Mouse (Mus musculus) limb, embryonic 12.5 days (tissue): ENCODE results near the gene Msx1. TPM values are rescaled to one million over a fixed set of nuclear protein-coding genes. Genes with fewer than 3 reads are reported as not detected.

Experiments used
- ATAC-seq: fragments of 200-750 bp; cut with Nextera tagmentation; 2 replicates; pipeline ENCODE4 v1.8.0; 2017; ENCODE audit warnings: low read depth, moderate TSS enrichment; ENCODE audit not compliant: insufficient number of reproducible peaks, insufficient read depth, low FRiP score, low TSS enrichment
- H3K27ac ChIP-seq: fragments of 300-500 bp; sonication (generic); 2 replicates; pipeline ENCODE4 v1.5.1; 2016; ENCODE audit warnings: mild to moderate bottlenecking, moderate library complexity
- H3K27me3 ChIP-seq: fragments of 300-500 bp; sonication (generic); 2 replicates; pipeline ENCODE4 v1.6.1; 2016; ENCODE audit warnings: mild to moderate bottlenecking, moderate library complexity
- H3K36me3 ChIP-seq: fragments of 300-500 bp; sonication (generic); 2 replicates; pipeline ENCODE4 v1.6.1; 2016; ENCODE audit warnings: mild to moderate bottlenecking, moderate library complexity
- H3K4me1 ChIP-seq: fragments of 300-500 bp; sonication (generic); replicated peaks from 2 replicates; pipeline ENCODE4 v1.6.1; 2016
- H3K4me2 ChIP-seq: fragments of 300-500 bp; sonication (generic); 2 replicates; pipeline ENCODE4 v1.6.1; 2016; ENCODE audit warnings: mild to moderate bottlenecking, moderate library complexity
- H3K4me3 ChIP-seq: fragments of 300-500 bp; sonication (generic); replicated peaks from 2 replicates; pipeline ENCODE4 v1.5.1; 2016; ENCODE audit warnings: mild to moderate bottlenecking
- H3K9ac ChIP-seq: fragments of 300-500 bp; sonication (generic); replicated peaks from 2 replicates; pipeline ENCODE4 v1.6.1; 2016; ENCODE audit warnings: mild to moderate bottlenecking, moderate library complexity
- H3K9me3 ChIP-seq: fragments of 300-500 bp; sonication (generic); 2 replicates; pipeline ENCODE4 v1.6.1; 2016; ENCODE audit warnings: mild to moderate bottlenecking, moderate library complexity
- WGBS: fragments of 180-500 bp; shearing (Covaris S2); methylation state at CpG from one replicate; pipeline ENCODE4 v1.1.7; 2016; 5-methylcytosine and 5-hydroxymethylcytosine counted together
- polyA plus RNA-seq: library from polyadenylated mRNA; unstranded; fragments of >200 nt; fragmentation: Nextera tagmentation; extraction: Ambion mirVana; gene quantifications from 2 replicates; pipeline ENCODE4 v1.2.1, GENCODE M21; 2016

The Msx1 gene
- polyA plus RNA-seq, 1 experiment from 2014 or later, result 487 TPM

DNA sequence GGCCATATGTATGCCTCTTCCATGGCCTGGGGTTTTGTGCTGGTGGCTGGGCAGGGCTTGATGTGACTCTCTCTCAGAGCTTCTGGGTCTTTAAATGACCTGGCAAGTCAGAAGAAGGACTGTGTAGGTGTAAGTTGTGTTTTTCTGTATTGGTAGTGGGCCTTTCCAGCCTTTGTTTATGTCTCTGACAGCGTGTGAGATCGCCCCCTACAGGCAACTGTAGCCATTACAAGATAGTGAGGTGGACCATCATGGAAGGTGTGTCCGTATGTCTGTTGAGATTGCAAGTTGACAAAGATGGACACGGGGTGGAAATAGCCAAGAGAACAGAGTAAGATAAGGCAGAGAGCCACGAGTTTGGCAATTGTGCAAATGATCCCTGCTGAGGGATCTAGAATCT lies 32.2 kb downstream of the Msx1 start:
- no peaks in the 10 kb centered on the region for H3K36me3 ChIP-seq
- 0 out of 2 replicates have a peak, but pooled peaks cover 7% of the 10 kb centered on the region for H3K27me3 ChIP-seq
- no peaks in the 10 kb centered on the region for H3K9me3 ChIP-seq
- H3K4me3 ChIP-seq, result no peak overlapping the region
- ATAC-seq, result no peak
- H3K4me2 ChIP-seq, result no peak overlapping the region
- WGBS, result 53% methylated on average over 5 of the region's 5 CpGs
- no peak overlapping the region for H3K9ac ChIP-seq
- H3K27ac ChIP-seq, result no peak overlapping the region
- H3K4me1 ChIP-seq, result no peaks in the 10 kb centered on the region

GRCm38 (mm10) chr5:37784847-37785391 lies 39.5 kb downstream of the Msx1 start:
- Histone ChIP-seq H3K4me2 (no peak overlapping the region), H3K4me1 (peaks cover 11% of the 10 kb centered on the region), H3K9me3 (no peaks in the 10 kb centered on the region), H3K27me3 (peaks cover 5% of the 10 kb centered on the region), H3K27ac (no peak overlapping the region), H3K36me3 (no peaks in the 10 kb centered on the region), H3K9ac (no peak overlapping the region), H3K4me3 (no peak overlapping the region)
- WGBS, result 62% methylated on average over 9 of the region's 9 CpGs
- no peak for ATAC-seq

- H3K4me1 ChIP-seq, result peaks cover 11% of the 10 kb centered on the region
- no peak overlapping the region for H3K4me2 ChIP-seq
- no peaks in the 10 kb centered on the region for H3K9me3 ChIP-seq
- no peak overlapping the region for H3K4me3 ChIP-seq
- H3K27me3 ChIP-seq, result peaks cover 5% of the 10 kb centered on the region
- H3K36me3 ChIP-seq, result no peaks in the 10 kb centered on the region
- 34% methylated on average over 8 of the region's 8 CpGs for WGBS
- H3K9ac ChIP-seq, result no peak overlapping the region
- ATAC-seq, result no peak
- H3K27ac ChIP-seq, result no peak overlapping the region
Measured at GRCm38 (mm10) chr5:37783306-37783705, 41.1 kb downstream of the Msx1 start.

DNA sequence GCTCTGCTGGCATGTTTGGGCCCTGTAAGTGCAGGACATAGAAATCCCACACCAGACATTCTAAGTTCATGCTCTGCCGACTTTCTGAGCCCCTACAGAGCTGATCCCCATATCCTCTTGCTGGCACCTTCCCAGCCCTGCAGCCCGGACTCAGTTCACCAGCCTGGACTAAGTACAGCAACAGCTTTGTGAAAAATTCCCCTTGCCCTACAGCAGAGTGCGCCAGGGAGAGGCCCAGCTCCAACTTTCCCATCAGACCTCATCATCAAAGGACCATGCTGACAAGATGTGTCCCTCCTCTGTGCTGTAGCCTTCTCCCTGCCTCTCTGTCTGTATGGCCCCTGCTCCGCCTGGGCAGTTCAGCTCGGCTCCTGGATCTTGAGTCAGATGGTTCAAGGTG lies 48.7 kb downstream of the Msx1 start:
- peaks cover 3% of the 10 kb centered on the region; the same call in 1 of the 2 replicates for H3K27me3 ChIP-seq

DNA sequence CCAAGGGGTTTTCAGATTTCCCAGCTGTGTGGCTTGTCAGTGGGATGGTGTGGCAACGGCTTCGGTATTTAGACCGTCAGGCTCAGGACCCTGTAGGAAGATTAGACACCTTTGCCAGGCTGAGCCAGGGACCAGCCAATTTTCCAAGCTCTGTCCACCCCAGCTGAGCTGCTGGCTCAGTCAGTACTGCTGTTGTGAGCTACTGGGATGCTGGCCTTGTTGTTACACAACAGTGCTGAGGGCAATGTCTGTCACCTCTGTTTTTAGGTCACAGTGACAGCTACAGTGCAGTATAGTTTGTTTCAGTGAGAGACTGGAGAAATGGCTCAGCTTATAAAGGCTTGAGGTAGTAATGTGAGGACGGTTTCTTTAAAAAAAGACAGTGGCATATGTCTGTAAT lies 50.4 kb downstream of the Msx1 start:
- WGBS, result 60% methylated on average over 4 of the region's 4 CpGs
- Histone ChIP-seq H3K9me3 (no peaks in the 10 kb centered on the region; the same call in 1 of the 2 replicates), H3K4me1 (peaks cover 6% of the 10 kb centered on the region; the same call in 1 of the 2 replicates), H3K4me2 (no peak overlapping the region), H3K27me3 (peaks cover 3% of the 10 kb centered on the region; the same call in 1 of the 2 replicates), H3K27ac (no peak overlapping the region), H3K36me3 (no peaks in the 10 kb centered on the region), H3K9ac (no peak overlapping the region), H3K4me3 (no peak overlapping the region)
- ATAC-seq, result no peak

More for the DNA sequence above, 48.7 kb downstream of the Msx1 start:
- Histone ChIP-seq H3K9ac (no peak overlapping the region), H3K4me2 (no peak overlapping the region), H3K36me3 (no peaks in the 10 kb centered on the region), H3K9me3 (no peaks in the 10 kb centered on the region; the same call in 1 of the 2 replicates), H3K27ac (no peak overlapping the region), H3K4me1 (0 out of 2 replicates have a peak, but pooled peaks cover 2% of the 10 kb centered on the region), H3K4me3 (no peak overlapping the region)
- 33% methylated on average over 5 of the region's 5 CpGs for WGBS
- no peak for ATAC-seq

GRCm38 (mm10) chr5:37770870-37771269 lies 53.5 kb downstream of the Msx1 start:
- Histone ChIP-seq H3K36me3 (no peaks in the 10 kb centered on the region), H3K4me3 (no peak overlapping the region), H3K4me2 (no peak overlapping the region), H3K27me3 (no peaks in the 10 kb centered on the region), H3K4me1 (peaks cover 12% of the 10 kb centered on the region; the same call in 1 of the 2 replicates), H3K9me3 (no peaks in the 10 kb centered on the region; the same call in 1 of the 2 replicates), H3K27ac (no peak overlapping the region), H3K9ac (no peak overlapping the region)
- ATAC-seq, result no peak
- WGBS, result 45% methylated on average over 6 of the region's 6 CpGs

Other genes with a start within 250 kb of the Msx1 start
- 1.2 and 1.7 TPM in 2 replicates for gene Stk32b, start 107.4 kb downstream of the Msx1 start, polyA plus RNA-seq
- 7.9 and 14.6 TPM in 2 replicates for gene Cytl1, start 89.1 kb downstream of the Msx1 start, polyA plus RNA-seq
- gene Stx18, start 214.2 kb upstream of the Msx1 start, polyA plus RNA-seq, result 62.1 and 65.3 TPM in 2 replicates